Mouse (Mus musculus) small intestine, adult 2 months (tissue): Measurements from ENCODE around the gene Gm10354.
"Not testable (repeated sequence)": the region's sequence is repeated elsewhere in the genome, so short reads cannot be mapped to it uniquely, and the experiment has no call there.

Experiments used
- CTCF ChIP-seq: fragments of 200-500 bp; IDR thresholded peaks from 2 replicates; pipeline ENCODE4 v1.5.1; 2012; ENCODE audit warnings: low read depth, mild to moderate bottlenecking, control low read depth, inconsistent platforms, low read length, moderate library complexity, mixed read lengths; ENCODE audit not compliant: insufficient replicate concordance, insufficient read length; ENCODE audit errors: extremely low read depth
- POLR2A ChIP-seq: fragments of 200-500 bp; IDR thresholded peaks from 2 replicates; pipeline ENCODE4 v1.6.1; 2012; ENCODE audit warnings: low read depth, mild to moderate bottlenecking, control low read depth, inconsistent platforms, low read length, moderate library complexity

DNA sequence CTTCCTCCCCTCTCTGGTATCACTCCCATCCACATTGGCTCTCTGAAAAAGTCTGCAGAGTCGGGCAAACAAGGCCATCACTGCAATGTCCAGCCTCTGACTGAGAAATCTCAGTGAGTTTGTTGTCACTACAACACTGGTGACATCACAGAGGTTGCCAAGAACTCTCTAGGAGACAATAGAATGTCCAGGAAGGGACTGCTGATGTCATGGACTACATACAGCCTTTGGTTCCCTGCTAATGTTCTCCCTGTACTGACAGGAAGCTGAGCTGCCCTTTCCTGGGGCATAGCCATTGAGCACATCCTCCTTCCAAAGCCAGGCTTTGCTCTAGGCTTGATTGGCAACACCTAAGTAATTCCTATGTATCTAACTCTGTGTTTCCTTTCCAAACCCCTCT lies 40.4 kb downstream of the Gm10354 start, which contains the start of gene Speer4e:
- not testable (repeated sequence) for TF ChIP-seq POLR2A, CTCF
